Mouse (Mus musculus): ENCODE results near the gene Rpf2. TPM values are rescaled to one million over a fixed set of nuclear protein-coding genes. Genes with fewer than 3 reads are reported as not detected.

Gene Rpf2
- polyA plus RNA-seq, 2 experiments: 25.0 to 54.5 TPM

- DNase-seq (ENCODE audit: low spot score) (no peak), ATAC-seq (ENCODE audit: low FRiP score, low read depth) (no peak)
- Histone ChIP-seq H3K9me3 (ENCODE audit: control insufficient read depth, low read length) (no peaks in the 10 kb centered on the region), H3K4me3 (replicated peaks; ENCODE audit: low read length) (no peak overlapping the region), H3K27me3 (ENCODE audit: control insufficient read depth, insufficient read depth, low read length) (no peaks in the 10 kb centered on the region), H3K4me1 (ENCODE audit: control insufficient read depth, insufficient read depth, low read length) (no peaks in the 10 kb centered on the region), H3K27ac (replicated peaks; ENCODE audit: low read depth, low read length) (no peak overlapping the region), H3K9ac (ENCODE audit: low read depth, low read length, severe bottlenecking) (no peak overlapping the region), H3K4me2 (replicated peaks; ENCODE audit: low read depth, low read length, severe bottlenecking) (no peak overlapping the region), H3K36me3 (ENCODE audit: control insufficient read depth, insufficient read depth, low read length) (no peaks in the 10 kb centered on the region)
- WGBS: 79% methylated on average over 5 of the region's 5 CpGs
- TF ChIP-seq POLR2A (IDR thresholded peaks at IDR 0.05; ENCODE audit: borderline replicate concordance, extremely low read depth, insufficient read depth, insufficient read length): no peak
These were observed 27.1 kb upstream of the Rpf2 start for GRCm38 (mm10) chr10:40273938-40274337.

DNA sequence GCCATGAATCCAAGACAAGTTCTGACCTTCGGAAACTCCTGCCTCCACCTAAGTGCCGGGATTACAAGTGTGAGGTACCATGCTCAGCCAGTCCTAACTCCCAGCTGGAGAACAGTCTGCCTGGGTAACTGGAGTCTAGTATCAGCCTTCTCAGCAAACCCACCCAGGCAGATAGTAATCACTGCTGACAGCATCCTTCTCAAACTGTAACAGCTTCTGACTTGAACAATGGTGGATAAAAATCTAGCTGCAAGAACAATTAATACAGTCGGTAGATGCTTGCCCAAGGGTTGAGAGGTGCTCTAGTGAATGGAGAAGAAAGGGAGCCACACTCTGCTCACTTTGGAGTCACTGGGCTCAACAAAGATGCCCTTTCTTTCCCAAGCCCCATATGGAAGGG lies 24.4 kb upstream of the Rpf2 start:
- Histone ChIP-seq H3K4me3 (replicated peaks; ENCODE audit: low read length) (no peak overlapping the region), H3K27me3 (ENCODE audit: control insufficient read depth, insufficient read depth, low read length) (no peaks in the 10 kb centered on the region), H3K27ac (replicated peaks; ENCODE audit: low read depth, low read length) (no peak overlapping the region), H3K36me3 (ENCODE audit: control insufficient read depth, insufficient read depth, low read length) (no peaks in the 10 kb centered on the region), H3K4me2 (replicated peaks; ENCODE audit: low read depth, low read length, severe bottlenecking) (no peak overlapping the region), H3K9ac (ENCODE audit: low read depth, low read length, severe bottlenecking) (no peak overlapping the region), H3K4me1 (ENCODE audit: control insufficient read depth, insufficient read depth, low read length) (no peaks in the 10 kb centered on the region), H3K9me3 (ENCODE audit: control insufficient read depth, low read length) (no peaks in the 10 kb centered on the region)
- TF ChIP-seq POLR2A (IDR thresholded peaks at IDR 0.05; ENCODE audit: borderline replicate concordance, extremely low read depth, insufficient read depth, insufficient read length): no peak
- 81% methylated on average over 3 of the region's 3 CpGs for WGBS
- ATAC-seq (ENCODE audit: low FRiP score, low read depth) (no peak), DNase-seq (ENCODE audit: low spot score) (no peak)

- DNase-seq (ENCODE audit: low spot score): no peak
These were observed 18.1 kb upstream of the Rpf2 start for GRCm38 (mm10) chr10:40264920-40265319.

DNA sequence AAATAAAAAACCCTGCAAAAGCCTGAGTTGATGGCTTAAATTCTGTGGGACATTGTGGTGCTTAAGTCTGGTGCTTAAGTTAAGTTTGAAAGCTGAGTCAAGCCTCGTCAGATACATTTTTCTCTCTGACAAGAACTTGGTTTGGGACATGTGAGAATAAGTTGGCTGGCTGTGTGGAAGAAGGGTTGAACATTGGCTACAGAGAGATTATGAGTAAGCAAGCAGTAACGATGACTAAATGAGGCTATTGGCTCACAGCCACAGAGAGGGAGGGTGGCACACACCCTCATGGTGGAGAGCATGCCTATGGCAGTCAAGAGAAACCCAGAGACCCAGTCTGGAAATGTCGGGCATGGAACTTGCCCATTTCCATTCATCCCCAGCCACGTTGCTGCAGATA lies 16.9 kb upstream of the Rpf2 start:
- no peak overlapping the region for H3K4me2 ChIP-seq (replicated peaks; ENCODE audit: low read depth, low read length, severe bottlenecking)
- no peaks in the 10 kb centered on the region for H3K27me3 ChIP-seq (ENCODE audit: control insufficient read depth, insufficient read depth, low read length)
- ATAC-seq (ENCODE audit: low FRiP score, low read depth): no peak
- no peaks in the 10 kb centered on the region for H3K9me3 ChIP-seq (ENCODE audit: control insufficient read depth, low read length)
- no peaks in the 10 kb centered on the region for H3K4me1 ChIP-seq (ENCODE audit: control insufficient read depth, insufficient read depth, low read length)
- no peak for DNase-seq (ENCODE audit: low spot score)
- H3K9ac ChIP-seq (ENCODE audit: low read depth, low read length, severe bottlenecking): no peak overlapping the region
- H3K27ac ChIP-seq (replicated peaks; ENCODE audit: low read depth, low read length): no peak overlapping the region
- no peak for TF ChIP-seq POLR2A (IDR thresholded peaks at IDR 0.05; ENCODE audit: borderline replicate concordance, extremely low read depth, insufficient read depth, insufficient read length)
- H3K4me3 ChIP-seq (replicated peaks; ENCODE audit: low read length): no peak overlapping the region
- H3K36me3 ChIP-seq (ENCODE audit: control insufficient read depth, insufficient read depth, low read length): no peaks in the 10 kb centered on the region
- 91% methylated on average over 4 of the region's 4 CpGs for WGBS

More at GRCm38 (mm10) chr10:40264920-40265319, 18.1 kb upstream of the Rpf2 start:
- H3K4me1 ChIP-seq (ENCODE audit: control insufficient read depth, insufficient read depth, low read length): no peaks in the 10 kb centered on the region
- WGBS: 87% methylated on average over 3 of the region's 3 CpGs
- no peak overlapping the region for H3K4me3 ChIP-seq (replicated peaks; ENCODE audit: low read length)
- no peak overlapping the region for H3K4me2 ChIP-seq (replicated peaks; ENCODE audit: low read depth, low read length, severe bottlenecking)
- H3K9me3 ChIP-seq (ENCODE audit: control insufficient read depth, low read length): no peaks in the 10 kb centered on the region
- no peak overlapping the region for H3K9ac ChIP-seq (ENCODE audit: low read depth, low read length, severe bottlenecking)
- no peaks in the 10 kb centered on the region for H3K27me3 ChIP-seq (ENCODE audit: control insufficient read depth, insufficient read depth, low read length)
- TF ChIP-seq POLR2A (IDR thresholded peaks at IDR 0.05; ENCODE audit: borderline replicate concordance, extremely low read depth, insufficient read depth, insufficient read length): no peak
- H3K27ac ChIP-seq (replicated peaks; ENCODE audit: low read depth, low read length): no peak overlapping the region
- no peak for ATAC-seq (ENCODE audit: low FRiP score, low read depth)
- H3K36me3 ChIP-seq (ENCODE audit: control insufficient read depth, insufficient read depth, low read length): no peaks in the 10 kb centered on the region

- ATAC-seq (ENCODE audit: low FRiP score, low read depth) (no peak), DNase-seq (ENCODE audit: low spot score) (no peak)
- TF ChIP-seq POLR2A (IDR thresholded peaks at IDR 0.05; ENCODE audit: borderline replicate concordance, extremely low read depth, insufficient read depth, insufficient read length): no peak
- H3K4me3 ChIP-seq (replicated peaks; ENCODE audit: low read length): no peak overlapping the region
- no peak overlapping the region for H3K9ac ChIP-seq (ENCODE audit: low read depth, low read length, severe bottlenecking)
- H3K27ac ChIP-seq (replicated peaks; ENCODE audit: low read depth, low read length): no peak overlapping the region
- no peaks in the 10 kb centered on the region for H3K9me3 ChIP-seq (ENCODE audit: control insufficient read depth, low read length)
- H3K4me1 ChIP-seq (ENCODE audit: control insufficient read depth, insufficient read depth, low read length): no peaks in the 10 kb centered on the region
- H3K4me2 ChIP-seq (replicated peaks; ENCODE audit: low read depth, low read length, severe bottlenecking): no peak overlapping the region
- H3K36me3 ChIP-seq (ENCODE audit: control insufficient read depth, insufficient read depth, low read length): no peaks in the 10 kb centered on the region
- 90% methylated on average over 6 of the region's 6 CpGs for WGBS
- H3K27me3 ChIP-seq (ENCODE audit: control insufficient read depth, insufficient read depth, low read length): no peaks in the 10 kb centered on the region
These were observed 15.4 kb upstream of the Rpf2 start for GRCm38 (mm10) chr10:40262200-40262599.

GRCm38 (mm10) chr10:40260305-40260704 lies 13.5 kb upstream of the Rpf2 start:
- no peaks in the 10 kb centered on the region for H3K27me3 ChIP-seq (ENCODE audit: control insufficient read depth, insufficient read depth, low read length)
- H3K4me1 ChIP-seq (ENCODE audit: control insufficient read depth, insufficient read depth, low read length): peaks cover 4% of the 10 kb centered on the region
- no peak overlapping the region for H3K27ac ChIP-seq (replicated peaks; ENCODE audit: low read depth, low read length)
- DNase-seq (ENCODE audit: low spot score) (no peak), ATAC-seq (ENCODE audit: low FRiP score, low read depth) (no peak)
- 51% methylated on average over 5 of the region's 5 CpGs for WGBS
- H3K4me2 ChIP-seq (replicated peaks; ENCODE audit: low read depth, low read length, severe bottlenecking): no peak overlapping the region
- no peak for TF ChIP-seq POLR2A (IDR thresholded peaks at IDR 0.05; ENCODE audit: borderline replicate concordance, extremely low read depth, insufficient read depth, insufficient read length)
- H3K9ac ChIP-seq (ENCODE audit: low read depth, low read length, severe bottlenecking): no peak overlapping the region
- no peaks in the 10 kb centered on the region for H3K9me3 ChIP-seq (ENCODE audit: control insufficient read depth, low read length)
- no peak overlapping the region for H3K4me3 ChIP-seq (replicated peaks; ENCODE audit: low read length)
- H3K36me3 ChIP-seq (ENCODE audit: control insufficient read depth, insufficient read depth, low read length): peaks cover 3% of the 10 kb centered on the region; the same call in 1 of the 2 replicates

All from limb, embryonic 14.5 days (tissue).